9 mouse cellular contexts compared by ENCODE assay signal in genomic region chr7:143073086-143073485, GRCm38 (mm10). TPM values are rescaled to one million over a fixed set of nuclear protein-coding genes. Genes with fewer than 3 reads are reported as not detected.
DNase-seq lines count a peak whose midpoint lies in the region; ATAC-seq lines count a peak whose summit lies in the region.
"Had no signal": no experiment of that assay in that cellular context is flagged by ENCODE, and none has a peak within 500 bp of the region (broad histone marks: within the 10 kb centered on the region; RNA-seq: fewer than 3 reads in every experiment).

No protein-coding gene starts in this region.

- no peak overlapping the region for H3K27ac ChIP-seq in midbrain, embryonic 14.5 days (replicated peaks; ENCODE audit: low read depth, low read length)
- no peak overlapping the region for H3K27ac ChIP-seq in midbrain, embryonic 13.5 days
- H3K27ac ChIP-seq: hindbrain, embryonic 15.5 days had no signal

- DNase-seq in heart, adult 18-20 months: peak; percentile 30 to 55
- no peak for DNase-seq in heart, adult 11 months
- DNase-seq in midbrain, embryonic 14.5 days: peak; percentile 65
- peak; percentile 59 for DNase-seq in c-Kit-positive CD71-positive TER-119-positive erythroid progenitor cells, embryonic 14.5 days (ENCODE audit: low spot score)
- DNase-seq in lung, postnatal 25 days (ENCODE audit: low spot score): peak; percentile 23
- DNase-seq in layer of hippocampus, adult 8-10 months (ENCODE audit: low spot score in 2 of 2): no peak
- no peak for DNase-seq in urinary bladder, adult 2 months (ENCODE audit: low spot score)

- 81% methylated on average over 1 of the region's 1 CpGs for WGBS in midbrain, embryonic 14.5 days
- WGBS in midbrain, embryonic 13.5 days: 83% methylated on average over 1 of the region's 1 CpGs

- ATAC-seq in midbrain, embryonic 14.5 days (ENCODE audit: low FRiP score, low TSS enrichment): no peak
- no peak for ATAC-seq in midbrain, embryonic 13.5 days

- no peaks in the 10 kb centered on the region for H3K9me3 ChIP-seq in midbrain, embryonic 14.5 days (ENCODE audit: control insufficient read depth, low read length)
- H3K9me3 ChIP-seq in midbrain, embryonic 13.5 days: no peaks in the 10 kb centered on the region
- H3K9me3 ChIP-seq: hindbrain, embryonic 15.5 days had no signal

- no peak overlapping the region for H3K4me2 ChIP-seq in midbrain, embryonic 14.5 days (ENCODE audit: low read length)
- no peak overlapping the region for H3K4me2 ChIP-seq in midbrain, embryonic 13.5 days (replicated peaks)
- H3K4me2 ChIP-seq: hindbrain, embryonic 15.5 days had no signal

- H3K27me3 ChIP-seq in midbrain, embryonic 14.5 days (ENCODE audit: control insufficient read depth, insufficient read depth, low read length): no peaks in the 10 kb centered on the region
- no peaks in the 10 kb centered on the region for H3K27me3 ChIP-seq in midbrain, embryonic 13.5 days
- H3K27me3 ChIP-seq: hindbrain, embryonic 15.5 days had no signal

- H3K4me3 ChIP-seq in midbrain, embryonic 14.5 days (replicated peaks; ENCODE audit: low read depth, low read length): no peak overlapping the region
- no peak overlapping the region for H3K4me3 ChIP-seq in midbrain, embryonic 13.5 days (replicated peaks)
- H3K4me3 ChIP-seq: hindbrain, embryonic 15.5 days had no signal

- no peaks in the 10 kb centered on the region for H3K36me3 ChIP-seq in midbrain, embryonic 14.5 days (ENCODE audit: control insufficient read depth, insufficient read depth, low read length)
- H3K36me3 ChIP-seq in midbrain, embryonic 13.5 days: no peaks in the 10 kb centered on the region; the same call in 1 of the 2 replicates

- peaks cover 16% of the 10 kb centered on the region for H3K4me1 ChIP-seq in midbrain, embryonic 14.5 days (ENCODE audit: control insufficient read depth, insufficient read depth, low read length)
- peaks cover 22% of the 10 kb centered on the region for H3K4me1 ChIP-seq in midbrain, embryonic 13.5 days (replicated peaks)

- no peak overlapping the region for H3K9ac ChIP-seq in midbrain, embryonic 14.5 days (replicated peaks; ENCODE audit: low read length)
- no peak overlapping the region for H3K9ac ChIP-seq in midbrain, embryonic 13.5 days (replicated peaks)
- H3K9ac ChIP-seq: hindbrain, embryonic 15.5 days had no signal

RNA-seq across cellular contexts. Expression of gene Tssc4, which starts 4.0 kb away (rescaled TPM):
- total RNA-seq in heart, adult 18-20 months (2021): 10 to 100 TPM; 13.1 to 14.9 TPM
- polyA plus RNA-seq in midbrain, embryonic 14.5 days (2014; fragmentation: Nextera tagmentation; extraction: Ambion mirVana): 70.4 and 102 TPM in 2 replicates
- 102 and 104 TPM in 2 replicates for polyA plus RNA-seq in midbrain, embryonic 13.5 days (2015; fragmentation: Nextera tagmentation; extraction: Ambion mirVana)
- 10 to 100 TPM; 34.2 to 46.9 (median 38.5) TPM for total RNA-seq in layer of hippocampus, adult 8-10 months (2022)
- polyA plus RNA-seq in urinary bladder, adult 2 months (2012; rRNA removed): 44.7 and 57.5 TPM in 2 replicates

RNA-seq across cellular contexts. Expression of gene Cd81, which starts 20.5 kb away (rescaled TPM):
- total RNA-seq in heart, adult 18-20 months (2021): 100 to 1,000 TPM; 410 to 413 TPM
- 316 and 322 TPM in 2 replicates for polyA plus RNA-seq in midbrain, embryonic 14.5 days (2014; fragmentation: Nextera tagmentation; extraction: Ambion mirVana)
- polyA plus RNA-seq in midbrain, embryonic 13.5 days (2015; fragmentation: Nextera tagmentation; extraction: Ambion mirVana): 248 and 257 TPM in 2 replicates
- 100 to 1,000 TPM; 413 to 631 (median 486) TPM for total RNA-seq in layer of hippocampus, adult 8-10 months (2022)
- 591 and 684 TPM in 2 replicates for polyA plus RNA-seq in urinary bladder, adult 2 months (2012; rRNA removed)

RNA-seq across cellular contexts. Expression of gene Trpm5, which starts 21.4 kb away (rescaled TPM):
- under 1 TPM in 1 of 2 experiments, not detected in 1; 0.10 TPM for total RNA-seq in heart, adult 18-20 months (2021)
- polyA plus RNA-seq in midbrain, embryonic 14.5 days (2014; fragmentation: Nextera tagmentation; extraction: Ambion mirVana): 0.40 and 1.3 TPM in 2 replicates
- polyA plus RNA-seq in midbrain, embryonic 13.5 days (2015; fragmentation: Nextera tagmentation; extraction: Ambion mirVana): 0.95 and 1.2 TPM in 2 replicates
- total RNA-seq in layer of hippocampus, adult 8-10 months (2022): under 1 TPM in 1 of 4 experiments, not detected in 3; 0.16 TPM
- polyA plus RNA-seq in urinary bladder, adult 2 months (2012; rRNA removed): 0.21 and 0.29 TPM in 2 replicates

RNA-seq across cellular contexts. Expression of gene Kcnq1, which starts 33.1 kb away (rescaled TPM):
- total RNA-seq in heart, adult 18-20 months (2021): 10 to 100 TPM; 33.8 to 36.4 TPM
- polyA plus RNA-seq in midbrain, embryonic 14.5 days (2014; fragmentation: Nextera tagmentation; extraction: Ambion mirVana): 1.2 and 2.0 TPM in 2 replicates
- 0.82 and 0.89 TPM in 2 replicates for polyA plus RNA-seq in midbrain, embryonic 13.5 days (2015; fragmentation: Nextera tagmentation; extraction: Ambion mirVana)
- total RNA-seq in layer of hippocampus, adult 8-10 months (2022): 1 to 10 TPM in 1 of 4 experiments, under 1 TPM in 3; 0.61 to 1.2 (median 0.83) TPM
- 1.0 and 1.5 TPM in 2 replicates for polyA plus RNA-seq in urinary bladder, adult 2 months (2012; rRNA removed)

Comparison
In these comparisons a context has a peak if more than half of its experiments do, and no peak if none do; other contexts are left out.
1. DNase-seq: peak in heart, adult 18-20 months (2 of 2), midbrain, embryonic 14.5 days (single experiment), c-Kit-positive CD71-positive TER-119-positive erythroid progenitor cells, embryonic 14.5 days (single experiment) and lung, postnatal 25 days (single experiment); none in heart, adult 11 months (single experiment), layer of hippocampus, adult 8-10 months (0 of 2) and urinary bladder, adult 2 months (single experiment).